Mouse (Mus musculus) spleen, adult 2 months (tissue): Measurements from ENCODE around the gene Cpm.

ENCODE experiments used
- CTCF ChIP-seq: fragments of 200-500 bp; IDR thresholded peaks from 2 replicates; pipeline ENCODE4 v1.5.1; 2011; ENCODE audit warnings: mild to moderate bottlenecking, inconsistent platforms; ENCODE audit not compliant: insufficient read depth, insufficient read length, insufficient replicate concordance; ENCODE audit errors: extremely low read depth
- POLR2A ChIP-seq: fragments of 200-500 bp; IDR thresholded peaks from 2 replicates; pipeline ENCODE4 v1.6.1; 2011; ENCODE audit warnings: low read depth, low read length, inconsistent platforms

- no peak for TF ChIP-seq CTCF
- TF ChIP-seq POLR2A = no peak
Observed at GRCm38 (mm10) chr10:117728574-117728973, 99.3 kb downstream of the Cpm start.
